Mouse (Mus musculus) heart, adult 8-10 months (tissue): ENCODE measurements at regions not wholly inside any gene's neighbourhood (a gene's known extent, or its start where the extent isn't known, plus 50 kb on each side); places are given as distances from the start of the nearest gene placed in this dataset.

Source experiments
- DNase-seq: peaks from one replicate; pipeline ENCODE4 v3.0.0; 2022; ENCODE audit warnings: low spot score

DNA sequence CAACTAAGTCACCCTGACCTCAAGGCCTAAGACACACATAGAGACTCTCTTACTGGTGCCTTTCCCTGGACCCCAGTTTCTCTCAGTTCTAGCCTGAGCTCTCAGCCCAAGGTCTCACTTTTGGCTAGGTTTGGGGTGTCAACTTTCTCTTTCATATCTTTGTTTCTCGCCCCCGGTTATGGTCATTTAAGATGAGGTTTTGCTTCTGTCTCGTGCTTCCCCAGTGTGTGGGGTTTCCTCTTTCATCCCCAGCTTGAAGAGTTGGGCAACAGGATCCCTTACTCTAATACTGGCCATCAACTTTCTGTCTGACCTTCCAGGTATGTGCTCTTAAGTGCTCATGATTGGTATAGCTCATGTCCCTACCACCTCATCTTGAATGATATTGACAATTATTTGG, 67.5 kb downstream of the Lmo4 start:
- DNase-seq: no peak

DNA sequence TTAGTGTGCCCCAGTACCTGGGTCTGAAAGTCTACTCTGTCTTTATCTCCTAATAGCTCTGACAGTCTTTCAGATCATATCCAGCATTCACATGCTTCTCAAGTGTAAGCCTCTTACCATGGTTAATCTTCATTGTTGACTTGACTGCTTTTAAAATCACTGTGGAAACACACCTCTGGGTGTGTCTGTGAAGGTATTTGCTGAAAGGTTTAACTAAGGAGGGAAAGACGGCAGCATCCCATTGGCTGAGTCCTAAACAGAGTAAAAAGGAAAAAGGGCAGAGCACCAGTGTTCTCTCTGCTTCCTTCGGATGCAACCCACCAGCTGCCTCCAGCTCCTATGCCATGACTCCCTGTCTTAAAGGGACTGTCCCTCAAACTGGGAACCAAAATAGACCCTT, 68.6 kb downstream of the Lmo4 start:
- DNase-seq: no peak

DNA sequence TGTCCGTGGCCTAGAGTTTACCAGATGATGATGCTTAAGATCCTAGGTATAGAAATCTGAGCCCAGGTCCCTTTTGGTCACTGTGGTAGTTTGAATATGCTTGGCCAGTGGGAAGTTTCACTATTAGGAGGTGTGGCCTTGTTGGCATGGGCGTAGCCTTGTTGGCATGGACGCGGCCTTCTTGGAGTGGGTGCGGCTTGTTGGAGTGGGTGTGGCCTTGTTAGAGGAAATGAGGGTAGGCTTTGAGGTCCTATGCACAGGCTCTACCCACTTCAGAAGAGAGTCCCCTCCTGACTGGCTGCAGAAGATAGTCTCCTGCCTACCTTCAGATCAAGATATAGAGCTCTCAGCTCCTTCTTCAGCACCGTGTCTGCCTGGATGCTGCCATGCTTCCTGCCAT, 69.4 kb downstream of the Lmo4 start:
- no peak for DNase-seq

DNA sequence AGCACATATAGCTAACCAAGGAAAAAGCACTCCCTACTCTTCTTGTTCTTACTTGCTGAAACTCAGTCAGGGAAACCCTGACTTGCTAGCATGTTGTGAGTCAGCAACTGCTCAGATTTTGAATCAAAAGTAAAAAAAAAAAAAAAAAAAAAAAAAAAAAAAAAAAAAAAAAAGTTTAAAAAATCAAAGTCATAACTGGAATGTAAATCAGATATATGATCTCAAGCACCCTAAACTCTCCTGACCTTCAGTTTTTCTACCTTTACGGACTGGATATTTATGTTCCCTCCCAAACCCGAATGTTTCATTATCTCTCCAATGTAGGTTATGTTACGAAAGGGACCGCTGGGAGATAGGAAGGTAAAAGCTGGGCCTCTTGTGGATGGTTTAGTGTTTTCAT, 77.0 kb downstream of the Lmo4 start:
- no peak for DNase-seq

DNA sequence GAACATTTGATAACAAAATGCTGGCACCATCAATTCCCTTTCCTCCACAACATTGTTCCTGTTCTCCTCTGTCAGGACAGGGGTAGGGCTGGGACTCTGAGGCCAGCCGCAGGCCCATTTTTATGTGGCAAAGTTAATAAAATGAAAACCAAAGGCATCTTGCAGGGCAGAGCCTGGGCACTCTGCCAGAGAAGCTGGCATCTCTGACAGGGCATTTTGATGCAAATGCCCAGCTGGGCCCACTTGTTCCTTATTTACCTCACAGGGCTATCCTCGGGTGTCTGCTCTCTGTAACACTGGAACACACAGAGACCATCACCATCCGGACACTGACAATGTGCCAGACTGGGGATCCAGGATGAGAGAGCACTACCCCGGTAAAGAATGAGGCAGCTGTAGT, 80.7 kb downstream of the Lmo4 start:
- DNase-seq: no peak

- no peak for DNase-seq
Measured at GRCm38 (mm10) chr3:144123361-144124072, 81.5 kb downstream of the Lmo4 start.

GRCm38 (mm10) chr3:144119076-144119475, 85.9 kb downstream of the Lmo4 start:
- DNase-seq: no peak

DNA sequence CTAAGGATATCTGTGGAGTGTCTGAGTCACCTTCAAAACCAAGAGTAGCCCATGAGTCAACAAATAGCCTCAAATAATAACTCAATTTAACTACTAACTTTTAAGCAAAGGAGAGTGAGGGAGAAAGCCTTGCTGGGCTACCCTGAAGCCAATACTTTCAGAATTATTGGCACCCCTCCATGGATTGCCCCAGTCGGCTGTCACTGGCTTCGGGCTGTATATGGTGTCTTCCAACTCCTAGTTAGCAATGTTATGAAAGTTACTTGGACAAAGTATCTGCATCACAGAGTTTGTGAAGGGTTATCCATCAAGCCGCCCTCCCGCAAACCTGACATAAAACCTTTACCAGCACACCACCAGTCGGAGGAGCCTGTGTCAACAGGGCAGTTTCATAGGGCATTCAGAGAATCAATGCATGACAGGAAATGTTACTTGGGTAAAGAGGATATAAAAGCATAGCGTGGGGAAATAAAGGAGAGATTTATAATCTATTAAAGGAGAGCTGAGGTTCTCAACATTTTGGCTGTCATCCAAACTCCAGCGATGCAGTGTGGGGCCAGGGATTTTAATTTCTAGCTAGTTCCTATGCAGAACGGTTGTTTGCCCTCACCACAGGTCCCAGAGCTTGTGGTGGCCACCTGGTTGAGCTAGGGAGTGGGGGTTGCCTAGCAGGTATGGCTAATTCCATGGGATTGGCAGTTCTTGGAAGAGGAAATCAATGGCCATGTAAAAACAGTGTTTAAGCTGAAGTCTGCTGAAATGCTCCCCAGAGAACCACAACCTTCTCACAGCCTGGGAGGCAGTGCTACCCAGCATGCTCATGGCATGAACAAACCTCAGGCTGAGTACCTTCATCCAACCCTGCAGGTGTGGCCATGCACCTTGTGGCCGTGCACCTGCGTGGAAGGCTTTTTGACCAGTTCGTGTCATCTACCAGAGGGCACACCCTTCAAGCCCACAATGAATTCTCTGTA, 91.1 kb downstream of the Lmo4 start:
- DNase-seq: no peak

GRCm38 (mm10) chr3:144110331-144111080, 94.5 kb downstream of the Lmo4 start:
- no peak for DNase-seq

DNA sequence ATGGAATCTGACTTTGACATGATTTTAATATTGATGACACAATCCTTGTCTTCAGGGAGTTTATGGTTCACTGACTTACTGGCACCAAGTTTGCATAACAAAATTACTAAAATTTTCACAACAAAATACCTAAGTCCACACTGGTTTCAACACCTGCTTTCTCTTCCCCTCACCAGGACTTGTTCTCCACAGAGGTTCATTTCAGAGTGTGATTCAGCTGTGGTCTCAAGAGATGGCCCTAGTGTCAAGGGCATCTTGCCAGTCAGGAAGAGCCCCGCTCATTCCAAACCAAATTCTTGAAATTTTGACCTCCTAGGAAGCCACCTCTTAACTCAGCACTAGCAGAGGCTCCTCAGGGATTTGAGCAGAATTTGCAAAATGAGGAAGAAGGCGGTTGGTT, 95.3 kb downstream of the Lmo4 start:
- no peak for DNase-seq

- DNase-seq: no peak
Measured at GRCm38 (mm10) chr3:144108310-144108709, 96.7 kb downstream of the Lmo4 start.

DNA sequence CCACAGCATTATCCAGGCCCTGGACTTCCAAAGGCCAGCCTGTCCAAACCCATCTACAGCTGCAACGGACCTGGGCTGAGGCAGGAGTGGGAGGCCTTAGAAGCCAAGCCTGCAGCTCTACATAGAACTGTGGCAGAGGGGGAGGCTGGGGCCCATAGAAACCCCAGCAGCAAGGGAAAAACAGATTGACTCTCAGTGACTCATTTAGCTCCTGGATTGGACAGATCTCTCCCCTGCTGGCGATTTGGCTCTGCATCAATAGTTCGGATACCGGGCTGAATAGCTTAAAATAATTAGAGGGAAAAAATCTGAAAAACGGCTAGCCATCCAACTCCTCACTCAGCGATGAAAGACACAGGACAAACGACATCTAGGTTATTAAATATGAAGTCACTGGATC, 97.4 kb downstream of the Lmo4 start:
- DNase-seq: peak; percentile 8

GRCm38 (mm10) chr3:144104366-144104765, 100.7 kb downstream of the Lmo4 start:
- no peak for DNase-seq

DNA sequence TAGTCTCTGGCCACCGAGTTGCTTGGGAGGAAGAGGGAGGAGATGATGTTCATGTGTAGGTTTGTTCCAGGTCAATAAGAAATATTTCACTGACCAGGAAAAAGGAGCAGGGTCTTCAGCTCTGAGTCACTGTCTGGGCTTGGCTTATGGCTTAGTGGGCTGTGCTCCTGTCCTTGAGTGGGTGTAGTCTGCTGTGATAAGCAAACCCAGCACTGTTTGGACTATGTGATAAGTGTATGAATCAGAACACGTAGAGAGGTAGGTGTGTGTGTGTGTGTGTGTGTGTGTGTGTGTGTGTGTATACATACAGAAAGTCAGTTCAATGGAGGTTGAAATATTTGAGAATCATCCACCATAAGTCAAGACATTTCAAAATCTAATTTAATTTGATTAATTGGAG, 105.6 kb downstream of the Lmo4 start:
- DNase-seq: no peak

- no peak for DNase-seq
Measured at GRCm38 (mm10) chr3:144098762-144099161, 106.3 kb downstream of the Lmo4 start.

- DNase-seq: no peak
Measured at GRCm38 (mm10) chr3:144091231-144091630, 113.8 kb downstream of the Lmo4 start.

- no peak for DNase-seq
Measured at GRCm38 (mm10) chr3:144089790-144090256, 115.2 kb downstream of the Lmo4 start.

DNA sequence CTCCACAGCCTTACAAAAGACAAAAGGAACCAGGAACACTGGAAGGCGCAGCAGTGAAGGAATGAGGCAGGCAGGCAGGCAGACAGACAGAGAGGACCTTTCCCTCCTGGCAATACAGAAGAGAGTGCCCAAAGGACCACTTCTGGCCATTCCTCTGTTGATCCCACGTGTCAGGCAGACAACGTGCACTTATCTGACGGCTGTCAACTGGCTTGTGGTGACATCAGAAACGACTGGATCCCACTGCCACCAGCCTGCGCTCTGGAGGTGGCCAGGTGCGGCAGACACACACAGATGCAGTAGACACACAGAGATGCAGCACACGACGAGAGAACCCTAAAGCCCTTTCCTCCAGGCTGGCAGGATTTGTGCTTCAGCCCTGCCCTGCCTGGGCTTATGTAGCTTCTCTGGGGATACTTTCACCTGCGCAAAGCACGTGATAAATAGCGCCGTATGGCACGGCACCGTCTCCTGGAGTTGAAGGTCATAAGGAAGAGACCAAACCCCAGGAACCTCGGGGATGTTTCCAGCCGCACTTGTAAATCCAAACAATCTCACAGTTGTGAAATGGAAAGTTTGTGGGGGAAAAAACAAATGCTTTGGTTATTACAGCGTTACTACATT, 116.6 kb downstream of the Lmo4 start:
- DNase-seq: no peak

- DNase-seq: no peak
Measured at GRCm38 (mm10) chr3:144087771-144088170, 117.2 kb downstream of the Lmo4 start.

GRCm38 (mm10) chr3:144086176-144086575, 118.8 kb downstream of the Lmo4 start:
- no peak for DNase-seq

DNA sequence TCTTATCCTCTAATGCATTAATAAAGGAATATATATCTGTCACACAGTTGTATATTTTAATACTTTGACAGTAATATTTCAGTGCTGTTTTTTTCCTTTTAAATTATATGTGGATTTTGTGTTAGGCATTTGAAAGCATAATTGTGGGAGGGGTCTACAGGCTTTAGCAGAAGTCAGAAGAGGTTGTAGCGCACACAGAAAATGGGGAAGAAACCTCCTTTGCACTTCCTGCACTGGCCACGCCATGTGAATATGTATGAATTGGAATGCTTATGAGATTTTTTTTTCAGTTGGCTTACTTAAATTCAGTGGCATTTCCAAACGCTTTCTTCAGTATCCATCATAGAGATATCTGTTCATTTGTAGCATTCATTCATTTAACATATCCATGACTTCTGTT, 125.1 kb downstream of the Lmo4 start:
- no peak for DNase-seq
